Mouse (Mus musculus) layer of hippocampus, postnatal 14 days (tissue): ENCODE results near the gene Hoxa13. TPM values are rescaled to one million over a fixed set of nuclear protein-coding genes. Genes with fewer than 3 reads are reported as not detected.

Experiments used
- DNase-seq, 2 experiments: peaks; one replicate each; pipeline ENCODE4 v3.0.0; 2021 to 2022; ENCODE audit warnings: low spot score in 2 of 2, mixed read lengths in 1 of 2
- microRNA-seq, 2 experiments: library from miRNA; unstranded; fragments of <30 nt; microRNA quantifications; one replicate each; pipeline ENCODE4 v1.2.0; 2021
- total RNA-seq, 2 experiments: library from RNA; stranded (reverse); gene quantifications; 2 replicates each; pipeline ENCODE4 v1.2.3; 2021

The Hoxa13 gene
- total RNA-seq, 2 experiments from 2014 or later, result not detected

GRCm38 (mm10) chr6:52212556-52213118 is 48.0 kb downstream of the Hoxa13 start:
- no peak for DNase-seq

GRCm38 (mm10) chr6:52211961-52212360 is 48.7 kb downstream of the Hoxa13 start:
- no peak for DNase-seq

- peak in 1 of 2 experiments; percentile 60 for DNase-seq
Measured at GRCm38 (mm10) chr6:52211170-52211935, 49.3 kb downstream of the Hoxa13 start.

- no peak for DNase-seq
Measured at GRCm38 (mm10) chr6:52209685-52210046, 51.0 kb downstream of the Hoxa13 start.

GRCm38 (mm10) chr6:52208868-52209684 is 51.6 kb downstream of the Hoxa13 start:
- no peak for DNase-seq

GRCm38 (mm10) chr6:52208072-52208867 is 52.4 kb downstream of the Hoxa13 start, which contains the start of gene Hoxa6:
TSS of gene Hoxa6 (minus strand) at chr6:52208722.
- no peak for DNase-seq

Small RNA genes within 50 kb of the gene (microRNA-seq; reads per million reads assigned to microRNA genes)
- gene Mir196b, result 1.4 to 3.8 reads per million in 2 experiments

Other genes with a start within 250 kb of the Hoxa13 start
- gene Skap2, start 248.3 kb downstream of the Hoxa13 start, total RNA-seq, result 10 to 100 TPM; 10.8 to 11.0 TPM
- gene Hoxa1, start 102.6 kb downstream of the Hoxa13 start, total RNA-seq, result not detected
- not detected for gene Hoxa2, start 96.0 kb downstream of the Hoxa13 start, total RNA-seq
- gene 5730596B20Rik, start 83.4 kb downstream of the Hoxa13 start, total RNA-seq, result not detected
- not detected for gene Hoxa4, start 69.1 kb downstream of the Hoxa13 start, total RNA-seq
- not detected for gene Hoxa5, start 56.3 kb downstream of the Hoxa13 start, total RNA-seq
- gene Hoxa6, start 52.2 kb downstream of the Hoxa13 start, total RNA-seq, result not detected
- gene Hoxa3, start 47.5 kb downstream of the Hoxa13 start, total RNA-seq, result not detected
- not detected for gene Gm28308, start 47.5 kb downstream of the Hoxa13 start, total RNA-seq
- under 1 TPM; 0.16 to 0.45 TPM for gene Hoxa7, start 39.0 kb downstream of the Hoxa13 start, total RNA-seq
- gene Hoxa9, start 29.8 kb downstream of the Hoxa13 start, total RNA-seq, result not detected
- not detected for gene Hoxa10, start 20.0 kb downstream of the Hoxa13 start, total RNA-seq
- not detected for gene Hoxa11, start 15.1 kb downstream of the Hoxa13 start, total RNA-seq
- gene Evx1, start 52.6 kb upstream of the Hoxa13 start, total RNA-seq, result not detected